ENCODE assay signal across 8 mouse cellular contexts in genomic region chr10:80674851-80675404, GRCm38 (mm10). TPM values are rescaled to one million over a fixed set of nuclear protein-coding genes. Genes with fewer than 3 reads are reported as not detected.
A peak's percentile ranks its signal among the peaks of the same experiment; 100 is the strongest.
DNase-seq lines count a peak whose midpoint lies in the region; ATAC-seq lines count a peak whose summit lies in the region.

No protein-coding gene starts in this region.

- H3K36me3 ChIP-seq in lung, embryonic 16.5 days (ENCODE audit: control insufficient read depth, insufficient read depth, low read length) = peaks cover 15% of the 10 kb centered on the region
- peaks cover 44% of the 10 kb centered on the region for H3K36me3 ChIP-seq in embryonic facial prominence, embryonic 14.5 days (ENCODE audit: control insufficient read depth, insufficient read depth, low read length)
- H3K36me3 ChIP-seq in intestine, embryonic 15.5 days = peaks cover 21% of the 10 kb centered on the region
- H3K36me3 ChIP-seq in neural tube, embryonic 14.5 days (ENCODE audit: control insufficient read depth, insufficient read depth, low read length) = peaks cover 14% of the 10 kb centered on the region

- H3K4me3 ChIP-seq in lung, embryonic 16.5 days (ENCODE audit: low read length) = peak overlapping the region; percentile 94
- H3K4me3 ChIP-seq in embryonic facial prominence, embryonic 14.5 days (ENCODE audit: low read depth, low read length) = peak overlapping the region; percentile 99
- peak overlapping the region; percentile 92 for H3K4me3 ChIP-seq in intestine, embryonic 15.5 days (replicated peaks)
- peak overlapping the region; percentile 95 for H3K4me3 ChIP-seq in neural tube, embryonic 14.5 days (ENCODE audit: low read depth, low read length)

- no peak for DNase-seq in lung, postnatal 36 days
- no peak for DNase-seq in embryonic facial prominence, embryonic 14.5 days (ENCODE audit: low spot score)
- DNase-seq in ovary, adult 18-20 months (ENCODE audit: low spot score) = no peak
- no peak for DNase-seq in frontal cortex, postnatal 10 days (ENCODE audit: low spot score in 2 of 2)
- DNase-seq in urinary bladder, adult 2 months (ENCODE audit: low spot score) = no peak

- WGBS in lung, embryonic 16.5 days = 7% methylated on average over 6 of the region's 6 CpGs
- WGBS in embryonic facial prominence, embryonic 14.5 days = 16% methylated on average over 6 of the region's 6 CpGs
- 12% methylated on average over 6 of the region's 6 CpGs for WGBS in intestine, embryonic 15.5 days
- 22% methylated on average over 6 of the region's 6 CpGs for WGBS in neural tube, embryonic 14.5 days

- no peak for ATAC-seq in lung, embryonic 16.5 days (ENCODE audit: low read depth)
- ATAC-seq in embryonic facial prominence, embryonic 14.5 days (ENCODE audit: low read depth) = no peak
- ATAC-seq in intestine, embryonic 15.5 days = no peak
- no peak for ATAC-seq in neural tube, embryonic 14.5 days (ENCODE audit: low read depth)

- H3K27me3 ChIP-seq in lung, embryonic 16.5 days (ENCODE audit: control insufficient read depth, insufficient read depth, low read depth, low read length) = no peaks in the 10 kb centered on the region
- no peaks in the 10 kb centered on the region for H3K27me3 ChIP-seq in embryonic facial prominence, embryonic 14.5 days (replicated peaks; ENCODE audit: control insufficient read depth, insufficient read depth, low read length)
- H3K27me3 ChIP-seq in intestine, embryonic 15.5 days (replicated peaks) = no peaks in the 10 kb centered on the region
- no peaks in the 10 kb centered on the region for H3K27me3 ChIP-seq in neural tube, embryonic 14.5 days (ENCODE audit: control insufficient read depth, insufficient read depth, low read length)

- H3K4me1 ChIP-seq in lung, embryonic 16.5 days (replicated peaks; ENCODE audit: control insufficient read depth, insufficient read depth, low read length) = peaks cover 49% of the 10 kb centered on the region
- H3K4me1 ChIP-seq in embryonic facial prominence, embryonic 14.5 days (ENCODE audit: control insufficient read depth, insufficient read depth, low read length) = peaks cover 41% of the 10 kb centered on the region
- H3K4me1 ChIP-seq in intestine, embryonic 15.5 days (replicated peaks) = peaks cover 55% of the 10 kb centered on the region
- H3K4me1 ChIP-seq in neural tube, embryonic 14.5 days (ENCODE audit: control insufficient read depth, insufficient read depth, low read length) = peaks cover 51% of the 10 kb centered on the region

- peak overlapping the region; percentile 72 for H3K4me2 ChIP-seq in lung, embryonic 16.5 days (ENCODE audit: low read depth, low read length)
- peak overlapping the region; percentile 93 for H3K4me2 ChIP-seq in embryonic facial prominence, embryonic 14.5 days (ENCODE audit: low read depth, low read length)
- peak overlapping the region; percentile 85 for H3K4me2 ChIP-seq in intestine, embryonic 15.5 days (replicated peaks)
- H3K4me2 ChIP-seq in neural tube, embryonic 14.5 days (ENCODE audit: low read depth, low read length) = peak overlapping the region; percentile 91

- H3K9ac ChIP-seq in lung, embryonic 16.5 days (ENCODE audit: low read length) = peak overlapping the region; percentile 97
- peak overlapping the region; percentile 98 for H3K9ac ChIP-seq in embryonic facial prominence, embryonic 14.5 days (ENCODE audit: low read depth, low read length)
- H3K9ac ChIP-seq in intestine, embryonic 15.5 days = peak overlapping the region; percentile 96
- H3K9ac ChIP-seq in neural tube, embryonic 14.5 days (replicated peaks; ENCODE audit: low read depth, low read length) = peak overlapping the region; percentile 93

- no peaks in the 10 kb centered on the region for H3K9me3 ChIP-seq in lung, embryonic 16.5 days (ENCODE audit: control insufficient read depth, low read length)
- no peaks in the 10 kb centered on the region for H3K9me3 ChIP-seq in embryonic facial prominence, embryonic 14.5 days (ENCODE audit: control insufficient read depth, low read length)
- no peaks in the 10 kb centered on the region for H3K9me3 ChIP-seq in intestine, embryonic 15.5 days
- no peaks in the 10 kb centered on the region for H3K9me3 ChIP-seq in neural tube, embryonic 14.5 days (ENCODE audit: control insufficient read depth, low read length)

- peak overlapping the region; percentile 79 for H3K27ac ChIP-seq in lung, embryonic 16.5 days (ENCODE audit: low read length)
- H3K27ac ChIP-seq in embryonic facial prominence, embryonic 14.5 days (replicated peaks; ENCODE audit: low read depth, low read length) = peak overlapping the region; percentile 98; the same call in 1 of the 2 replicates
- H3K27ac ChIP-seq in intestine, embryonic 15.5 days = peak overlapping the region; percentile 80
- H3K27ac ChIP-seq in neural tube, embryonic 14.5 days (ENCODE audit: low read depth, low read length) = peak overlapping the region; percentile 89; the same call in 1 of the 2 replicates

RNA-seq across cellular contexts. Expression of gene Mknk2, which starts 3.0 kb away (rescaled TPM):
- 66.3 and 82.1 TPM in 2 replicates for polyA plus RNA-seq in lung, embryonic 16.5 days (2015; fragmentation: Nextera tagmentation; extraction: Ambion mirVana)
- 84.6 and 86.7 TPM in 2 replicates for polyA plus RNA-seq in embryonic facial prominence, embryonic 14.5 days (2014; fragmentation: Nextera tagmentation; extraction: Ambion mirVana)
- polyA plus RNA-seq in intestine, embryonic 15.5 days (2015; fragmentation: Nextera tagmentation; extraction: Ambion mirVana) = 68.8 and 73.0 TPM in 2 replicates
- 43.1 and 57.3 TPM in 2 replicates for polyA plus RNA-seq in neural tube, embryonic 14.5 days (2014; fragmentation: Nextera tagmentation; extraction: Ambion mirVana)
- polyA plus RNA-seq in urinary bladder, adult 2 months (2012; rRNA removed) = 129 and 137 TPM in 2 replicates

RNA-seq across cellular contexts. Expression of gene Btbd2, which starts 18.1 kb away (rescaled TPM):
- polyA plus RNA-seq in lung, embryonic 16.5 days (2015; fragmentation: Nextera tagmentation; extraction: Ambion mirVana) = 15.3 and 33.2 TPM in 2 replicates
- polyA plus RNA-seq in embryonic facial prominence, embryonic 14.5 days (2014; fragmentation: Nextera tagmentation; extraction: Ambion mirVana) = 71.6 and 81.2 TPM in 2 replicates
- polyA plus RNA-seq in intestine, embryonic 15.5 days (2015; fragmentation: Nextera tagmentation; extraction: Ambion mirVana) = 54.9 and 62.4 TPM in 2 replicates
- polyA plus RNA-seq in neural tube, embryonic 14.5 days (2014; fragmentation: Nextera tagmentation; extraction: Ambion mirVana) = 75.0 and 79.7 TPM in 2 replicates
- 36.5 and 48.5 TPM in 2 replicates for polyA plus RNA-seq in urinary bladder, adult 2 months (2012; rRNA removed)

RNA-seq across cellular contexts. Expression of gene Mob3a, which starts 26.8 kb away (rescaled TPM):
- polyA plus RNA-seq in lung, embryonic 16.5 days (2015; fragmentation: Nextera tagmentation; extraction: Ambion mirVana) = 42.3 and 45.7 TPM in 2 replicates
- polyA plus RNA-seq in embryonic facial prominence, embryonic 14.5 days (2014; fragmentation: Nextera tagmentation; extraction: Ambion mirVana) = 31.2 and 37.0 TPM in 2 replicates
- 40.4 and 43.0 TPM in 2 replicates for polyA plus RNA-seq in intestine, embryonic 15.5 days (2015; fragmentation: Nextera tagmentation; extraction: Ambion mirVana)
- 42.0 and 48.6 TPM in 2 replicates for polyA plus RNA-seq in neural tube, embryonic 14.5 days (2014; fragmentation: Nextera tagmentation; extraction: Ambion mirVana)
- polyA plus RNA-seq in urinary bladder, adult 2 months (2012; rRNA removed) = 24.5 and 29.1 TPM in 2 replicates

RNA-seq across cellular contexts. Expression of gene Izumo4, which starts 27.1 kb away (rescaled TPM):
- 23.6 and 26.8 TPM in 2 replicates for polyA plus RNA-seq in lung, embryonic 16.5 days (2015; fragmentation: Nextera tagmentation; extraction: Ambion mirVana)
- polyA plus RNA-seq in embryonic facial prominence, embryonic 14.5 days (2014; fragmentation: Nextera tagmentation; extraction: Ambion mirVana) = 10.3 and 14.4 TPM in 2 replicates
- 22.3 and 26.5 TPM in 2 replicates for polyA plus RNA-seq in intestine, embryonic 15.5 days (2015; fragmentation: Nextera tagmentation; extraction: Ambion mirVana)
- 24.9 and 29.5 TPM in 2 replicates for polyA plus RNA-seq in neural tube, embryonic 14.5 days (2014; fragmentation: Nextera tagmentation; extraction: Ambion mirVana)
- polyA plus RNA-seq in urinary bladder, adult 2 months (2012; rRNA removed) = 68.7 and 88.2 TPM in 2 replicates

RNA-seq across cellular contexts. Expression of gene Csnk1g2, which starts 52.3 kb away (rescaled TPM):
- polyA plus RNA-seq in lung, embryonic 16.5 days (2015; fragmentation: Nextera tagmentation; extraction: Ambion mirVana) = 20.6 and 38.4 TPM in 2 replicates
- 104 and 125 TPM in 2 replicates for polyA plus RNA-seq in embryonic facial prominence, embryonic 14.5 days (2014; fragmentation: Nextera tagmentation; extraction: Ambion mirVana)
- polyA plus RNA-seq in intestine, embryonic 15.5 days (2015; fragmentation: Nextera tagmentation; extraction: Ambion mirVana) = 134 and 152 TPM in 2 replicates
- polyA plus RNA-seq in neural tube, embryonic 14.5 days (2014; fragmentation: Nextera tagmentation; extraction: Ambion mirVana) = 50.3 and 76.8 TPM in 2 replicates
- 153 and 158 TPM in 2 replicates for polyA plus RNA-seq in urinary bladder, adult 2 months (2012; rRNA removed)
